Mouse (Mus musculus): ENCODE results near the gene Gm8439.

The Gm8439 gene

GRCm38 (mm10) chr4:120613691-120614329, 25.3 kb downstream of the Gm8439 start:
- peak; percentile 38 to 65 for DNase-seq

- no peak for DNase-seq
Measured at GRCm38 (mm10) chr4:120614644-120615043, 26.1 kb downstream of the Gm8439 start.

- peak; percentile 18 to 44 for DNase-seq
Measured at GRCm38 (mm10) chr4:120615528-120616081, 27.1 kb downstream of the Gm8439 start.

- DNase-seq: no peak
Measured at GRCm38 (mm10) chr4:120616199-120617025, 27.9 kb downstream of the Gm8439 start.

GRCm38 (mm10) chr4:120627728-120628127, 39.2 kb downstream of the Gm8439 start:
- no peak for DNase-seq

GRCm38 (mm10) chr4:120630218-120630931, 41.8 kb downstream of the Gm8439 start:
- DNase-seq: no peak

GRCm38 (mm10) chr4:120631828-120632227, 43.3 kb downstream of the Gm8439 start:
- no peak for DNase-seq

- no peak for DNase-seq
Measured at GRCm38 (mm10) chr4:120635351-120635750, 46.8 kb downstream of the Gm8439 start.

- DNase-seq: no peak
Measured at GRCm38 (mm10) chr4:120641946-120642345, 53.4 kb downstream of the Gm8439 start.

GRCm38 (mm10) chr4:120643899-120644298, 55.4 kb downstream of the Gm8439 start:
- DNase-seq: no peak

- no peak for DNase-seq
Measured at GRCm38 (mm10) chr4:120649369-120650207, 61.0 kb downstream of the Gm8439 start.

- DNase-seq: no peak
Measured at GRCm38 (mm10) chr4:120650208-120650592, 61.7 kb downstream of the Gm8439 start.

GRCm38 (mm10) chr4:120655898-120656297, 67.4 kb downstream of the Gm8439 start:
- DNase-seq: no peak
